Comparison of ENCODE assay signal across 15 mouse cellular contexts in genomic region chr6:45648419-45648818, GRCm38 (mm10).
"Had no signal": no experiment of that assay in that cellular context is flagged by ENCODE, and none has a peak within 500 bp of the region (broad histone marks: within the 10 kb centered on the region; RNA-seq: fewer than 3 reads in every experiment).

No protein-coding gene starts in this region.

- ATAC-seq: liver, embryonic 12.5 days; midbrain, embryonic 13.5 days; midbrain, embryonic 16.5 days had no signal

- DNase-seq: kidney, adult 11 months; kidney, adult 8-10 months; kidney, postnatal 10 days; kidney, postnatal 36 days; liver; lung, adult 18-20 months; lung, postnatal 10 days; lung, postnatal 36 days; retina, postnatal 1 day; right cerebral cortex, postnatal 25 days; thymus, adult 2 months; thymus, postnatal 25 days had no signal
